Mouse (Mus musculus) gastrocnemius, adult 18-20 months (tissue): ENCODE data around the gene Palmd. TPM values are rescaled to one million over a fixed set of nuclear protein-coding genes. Genes with fewer than 3 reads are reported as not detected.

Source experiments
- DNase-seq: peaks from one replicate; pipeline ENCODE4 v3.0.0; 2021; ENCODE audit warnings: low spot score
- long read RNA-seq, 2 experiments: library from polyadenylated mRNA; stranded (forward); transcript quantifications; one replicate each; pipeline ENCODE4 v2.0.0; 2021
- total RNA-seq, 2 experiments: library from RNA; stranded (reverse); gene quantifications; 2 replicates each; pipeline ENCODE4 v1.2.3; 2021

The Palmd gene
- total RNA-seq = 10 to 100 TPM; 19.4 to 30.3 TPM
- long read RNA-seq, experiment 1, transcript Palmd-201 (8 exons, 2,433 nt) = major isoform, 38 of 42 reads
- long read RNA-seq, experiment 1, partial matches to known transcripts = 2 of 42 reads
- long read RNA-seq, experiment 1, other reads (novel, unspliced or antisense) = 2 of 42 reads
- long read RNA-seq, experiment 2, transcript Palmd-201 (8 exons, 2,433 nt) = major isoform, 21 of 24 reads
- long read RNA-seq, experiment 2, partial matches to known transcripts = 2 of 24 reads
- long read RNA-seq, experiment 2, other reads (novel, unspliced or antisense) = 1 of 24 reads

GRCm38 (mm10) chr3:116968540-116968997, at the start of gene Palmd:
Palmd (minus strand) TSS chr3:116968987.
- DNase-seq = peak; percentile 31

- DNase-seq = no peak
Observed at GRCm38 (mm10) chr3:117010182-117010581, 41.4 kb upstream of the Palmd start.

GRCm38 (mm10) chr3:117007340-117007739, 38.6 kb upstream of the Palmd start:
- no peak for DNase-seq

GRCm38 (mm10) chr3:117006636-117007035, 37.8 kb upstream of the Palmd start:
- DNase-seq = no peak

GRCm38 (mm10) chr3:117003379-117003778, 34.6 kb upstream of the Palmd start:
- DNase-seq = no peak

GRCm38 (mm10) chr3:117001686-117002485, 33.1 kb upstream of the Palmd start:
- no peak for DNase-seq

GRCm38 (mm10) chr3:116993011-116993410, 24.2 kb upstream of the Palmd start:
- no peak for DNase-seq

- DNase-seq = no peak
Observed at GRCm38 (mm10) chr3:116991180-116991579, 22.4 kb upstream of the Palmd start.

- DNase-seq = no peak
Observed at GRCm38 (mm10) chr3:116988221-116988620, 19.4 kb upstream of the Palmd start.

- no peak for DNase-seq
Observed at GRCm38 (mm10) chr3:116986451-116986850, 17.7 kb upstream of the Palmd start.

GRCm38 (mm10) chr3:116985741-116986140, 17.0 kb upstream of the Palmd start:
- no peak for DNase-seq

GRCm38 (mm10) chr3:116985042-116985455, 16.3 kb upstream of the Palmd start:
- DNase-seq = no peak

GRCm38 (mm10) chr3:116981811-116982575, 13.2 kb upstream of the Palmd start:
- DNase-seq = no peak

- DNase-seq = no peak
Observed at GRCm38 (mm10) chr3:116969786-116970185, 999 bp upstream of the Palmd start.

- DNase-seq = no peak
Observed at GRCm38 (mm10) chr3:116969003-116969402, 216 bp upstream of the Palmd start.

GRCm38 (mm10) chr3:116967967-116968366, 820 bp downstream of the Palmd start, which contains the start of gene 4930455H04Rik:
4930455H04Rik (plus strand) TSS chr3:116968267.
- DNase-seq = no peak

GRCm38 (mm10) chr3:116967436-116967835, 1.4 kb downstream of the Palmd start:
- no peak for DNase-seq

GRCm38 (mm10) chr3:116966800-116967199, 2.0 kb downstream of the Palmd start:
- DNase-seq = peak; percentile 49

- peak; percentile 55 for DNase-seq
Observed at GRCm38 (mm10) chr3:116966225-116966624, 2.6 kb downstream of the Palmd start.

- DNase-seq = peak; percentile 50
Observed at GRCm38 (mm10) chr3:116964426-116964825, 4.4 kb downstream of the Palmd start.

GRCm38 (mm10) chr3:116963213-116963612, 5.6 kb downstream of the Palmd start:
- DNase-seq = no peak
